Mouse (Mus musculus) kidney, embryonic 14.5 days (tissue): ENCODE results near the gene Slc44a4. TPM values are rescaled to one million over a fixed set of nuclear protein-coding genes. Genes with fewer than 3 reads are reported as not detected.
A peak's percentile ranks its signal among the peaks of the same experiment; 100 is the strongest.
"Not testable (repeated sequence)": the region's sequence is repeated elsewhere in the genome, so short reads cannot be mapped to it uniquely, and the experiment has no call there.

Source experiments
- ATAC-seq: fragments of 200-750 bp; cut with Nextera tagmentation; 2 replicates; pipeline ENCODE4 v1.8.0; 2017; ENCODE audit warnings: moderate number of reproducible peaks, mild to moderate bottlenecking, moderate TSS enrichment, moderate library complexity; ENCODE audit not compliant: low FRiP score, low TSS enrichment
- H3K27ac ChIP-seq: fragments of 300-500 bp; sonication (generic); 2 replicates; pipeline ENCODE4 v1.5.1; 2014; ENCODE audit warnings: low read depth, mild to moderate bottlenecking, low read length, moderate library complexity, mixed read lengths
- H3K27me3 ChIP-seq: fragments of 300-500 bp; sonication (generic); 2 replicates; pipeline ENCODE4 v1.6.1; 2014; ENCODE audit warnings: mild to moderate bottlenecking, low read length; ENCODE audit not compliant: control insufficient read depth, insufficient read depth
- H3K36me3 ChIP-seq: fragments of 300-500 bp; sonication (generic); 2 replicates; pipeline ENCODE4 v1.6.1; 2014; ENCODE audit warnings: low read length, mixed read lengths; ENCODE audit not compliant: control insufficient read depth, insufficient read depth
- H3K4me1 ChIP-seq: fragments of 300-500 bp; sonication (generic); 2 replicates; pipeline ENCODE4 v1.6.1; 2014; ENCODE audit warnings: low read length, mixed read lengths; ENCODE audit not compliant: control insufficient read depth, insufficient read depth
- H3K4me2 ChIP-seq: fragments of 300-500 bp; sonication (generic); replicated peaks from 2 replicates; pipeline ENCODE4 v1.6.1; 2014; ENCODE audit warnings: low read depth, mild to moderate bottlenecking, low read length
- H3K4me3 ChIP-seq: fragments of 300-500 bp; sonication (generic); 2 replicates; pipeline ENCODE4 v1.5.1; 2014; ENCODE audit warnings: mild to moderate bottlenecking, low read length
- H3K9ac ChIP-seq: fragments of 300-500 bp; sonication (generic); 2 replicates; pipeline ENCODE4 v1.6.1; 2014; ENCODE audit warnings: low read depth, mild to moderate bottlenecking, low read length, moderate library complexity
- H3K9me3 ChIP-seq: fragments of 300-500 bp; sonication (generic); 2 replicates; pipeline ENCODE4 v1.6.1; 2016; ENCODE audit warnings: low read length; ENCODE audit not compliant: control insufficient read depth
- WGBS: fragments of 180-500 bp; shearing (Covaris S2); extraction: QIAGEN DNeasy Blood & Tissue Kit; methylation state at CpG from one replicate; pipeline ENCODE4 v1.1.7; 2014; 5-methylcytosine and 5-hydroxymethylcytosine counted together
- polyA plus RNA-seq: library from polyadenylated mRNA; unstranded; fragments of >200 nt; fragmentation: Nextera tagmentation; extraction: Ambion mirVana; gene quantifications from 2 replicates; pipeline ENCODE4 v1.2.1, GENCODE M21; 2014

Slc44a4 gene
- polyA plus RNA-seq, 1 experiment from 2014 or later: 7.7 TPM

DNA sequence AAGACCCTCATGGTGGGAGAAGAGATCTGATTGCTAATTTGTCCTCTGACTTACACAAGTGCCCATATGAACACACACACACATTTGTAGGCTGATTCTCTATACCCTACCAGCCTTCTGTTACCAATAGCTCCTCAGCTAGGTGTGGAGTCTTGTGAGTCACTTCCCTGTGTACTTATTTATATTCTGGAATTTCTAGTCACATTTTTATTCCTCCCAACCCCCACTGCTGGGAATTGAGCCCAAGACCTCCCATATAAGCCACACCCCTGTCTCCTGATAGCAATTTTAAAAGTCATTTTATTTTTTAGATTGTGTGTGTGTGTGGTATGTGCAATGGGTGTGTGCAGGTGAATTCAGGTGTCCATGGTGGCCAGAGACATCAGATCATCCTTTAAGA, 30.1 kb downstream of the Slc44a4 start:
- Histone ChIP-seq H3K4me2 (no peak overlapping the region), H3K27me3 (no peaks in the 10 kb centered on the region), H3K9ac (no peak overlapping the region), H3K9me3 (no peaks in the 10 kb centered on the region), H3K36me3 (peaks cover under 1% of the 10 kb centered on the region; the same call in 1 of the 2 replicates), H3K4me3 (no peak overlapping the region), H3K4me1 (0 out of 2 replicates have a peak, but pooled peaks cover 5% of the 10 kb centered on the region), H3K27ac (no peak overlapping the region)
- no peak for ATAC-seq

- H3K36me3 ChIP-seq: peaks cover 22% of the 10 kb centered on the region
- 86% methylated on average over 5 of the region's 5 CpGs for WGBS
- H3K27ac ChIP-seq: no peak overlapping the region
- no peaks in the 10 kb centered on the region for H3K9me3 ChIP-seq
- H3K9ac ChIP-seq: no peak overlapping the region
- H3K4me1 ChIP-seq: 0 out of 2 replicates have a peak, but pooled peaks cover 14% of the 10 kb centered on the region
- no peak for ATAC-seq
- no peaks in the 10 kb centered on the region for H3K27me3 ChIP-seq
- no peak overlapping the region for H3K4me3 ChIP-seq
- H3K4me2 ChIP-seq: no peak overlapping the region
Observed at GRCm38 (mm10) chr17:34946486-34947140, 32.3 kb downstream of the Slc44a4 start.

GRCm38 (mm10) chr17:34947606-34948005, 33.3 kb downstream of the Slc44a4 start:
- WGBS: 31% methylated on average over 8 of the region's 8 CpGs
- peaks cover 22% of the 10 kb centered on the region for H3K36me3 ChIP-seq
- no peak overlapping the region for H3K4me2 ChIP-seq
- 0 out of 2 replicates have a peak, but pooled peaks cover 11% of the 10 kb centered on the region for H3K4me1 ChIP-seq
- no peak overlapping the region for H3K27ac ChIP-seq
- no peak overlapping the region for H3K9ac ChIP-seq
- H3K9me3 ChIP-seq: no peaks in the 10 kb centered on the region
- no peaks in the 10 kb centered on the region for H3K27me3 ChIP-seq
- no peak overlapping the region for H3K4me3 ChIP-seq
- ATAC-seq: no peak

DNA sequence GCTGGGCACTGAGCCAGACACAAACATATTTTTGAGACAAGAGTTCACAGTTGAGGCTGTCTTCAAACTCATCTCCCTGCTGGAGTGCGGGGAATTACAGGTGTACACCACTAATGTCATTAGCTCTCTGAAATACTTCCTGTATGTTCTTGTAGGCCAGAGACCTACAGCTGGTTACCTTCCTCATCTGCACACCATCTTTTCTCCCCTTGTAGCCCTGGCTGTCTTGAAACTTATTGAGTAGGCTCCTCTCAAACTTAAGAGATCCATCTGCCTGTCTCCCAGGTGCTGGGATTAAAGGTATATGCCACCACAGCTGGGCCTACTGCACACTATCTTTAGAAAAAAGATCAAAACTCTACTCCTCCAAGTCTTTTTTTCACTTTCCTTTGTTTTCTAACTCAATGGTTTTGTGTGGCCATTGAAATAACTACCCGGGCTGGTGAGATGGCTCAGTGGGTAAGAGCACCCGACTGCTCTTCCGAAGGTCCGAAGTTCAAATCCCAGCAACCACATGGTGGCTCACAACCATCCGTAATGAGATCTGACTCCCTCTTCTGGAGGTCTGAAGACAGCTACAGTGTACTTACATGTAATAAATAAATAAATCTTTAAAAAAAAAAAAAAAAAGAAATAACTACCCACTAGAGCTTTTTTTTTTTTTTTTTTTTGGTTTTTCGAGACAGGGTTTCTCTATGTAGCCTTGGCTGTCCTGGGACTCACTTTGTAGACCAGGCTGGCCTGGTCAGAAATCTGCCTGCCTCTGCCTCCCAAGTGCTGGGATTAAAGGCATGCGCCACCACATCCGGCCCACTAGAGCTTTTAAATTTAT, 34.7 kb downstream of the Slc44a4 start:
- H3K27ac ChIP-seq: peak overlapping the region; percentile 96
- WGBS: 60% methylated on average over 9 of the region's 9 CpGs
- H3K27me3 ChIP-seq, H3K9me3 ChIP-seq, H3K4me3 ChIP-seq, H3K4me2 ChIP-seq, ATAC-seq, H3K9ac ChIP-seq: not testable (repeated sequence)
- H3K4me1 ChIP-seq: 0 out of 2 replicates have a peak, but pooled peaks cover 11% of the 10 kb centered on the region
- peaks cover 22% of the 10 kb centered on the region for H3K36me3 ChIP-seq

DNA sequence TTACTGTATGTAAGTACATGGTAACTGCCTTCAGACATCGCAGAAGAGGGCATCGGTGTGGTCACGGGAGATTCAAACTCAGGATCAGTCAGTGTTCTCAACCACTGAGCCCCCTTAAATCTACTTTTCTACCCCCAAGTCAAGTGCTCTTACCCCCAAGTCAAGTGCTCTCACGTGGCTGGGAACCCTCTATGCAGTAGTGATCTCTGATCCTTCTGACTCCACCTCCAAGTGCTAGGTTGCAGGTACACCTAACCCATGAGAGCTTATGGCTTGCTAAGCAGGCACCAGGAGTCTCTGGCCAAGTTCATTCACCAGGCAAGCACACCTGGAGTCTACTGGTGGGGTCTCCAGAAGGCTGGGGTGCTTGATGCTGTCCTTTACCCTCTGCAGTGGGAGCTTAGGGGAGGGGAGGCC, 35.3 kb downstream of the Slc44a4 start:
- H3K27me3 ChIP-seq: no peaks in the 10 kb centered on the region
- 44% methylated on average over 4 of the region's 4 CpGs for WGBS
- H3K9ac ChIP-seq: no peak overlapping the region; the same call in 1 of the 2 replicates
- no peak; the same call in 1 of the 2 replicates for ATAC-seq
- H3K27ac ChIP-seq: peak overlapping the region; percentile 96
- H3K4me3 ChIP-seq: no peak overlapping the region
- H3K4me2 ChIP-seq: no peak overlapping the region
- no peaks in the 10 kb centered on the region for H3K9me3 ChIP-seq
- 0 out of 2 replicates have a peak, but pooled peaks cover 11% of the 10 kb centered on the region for H3K4me1 ChIP-seq
- H3K36me3 ChIP-seq: peaks cover 22% of the 10 kb centered on the region

DNA sequence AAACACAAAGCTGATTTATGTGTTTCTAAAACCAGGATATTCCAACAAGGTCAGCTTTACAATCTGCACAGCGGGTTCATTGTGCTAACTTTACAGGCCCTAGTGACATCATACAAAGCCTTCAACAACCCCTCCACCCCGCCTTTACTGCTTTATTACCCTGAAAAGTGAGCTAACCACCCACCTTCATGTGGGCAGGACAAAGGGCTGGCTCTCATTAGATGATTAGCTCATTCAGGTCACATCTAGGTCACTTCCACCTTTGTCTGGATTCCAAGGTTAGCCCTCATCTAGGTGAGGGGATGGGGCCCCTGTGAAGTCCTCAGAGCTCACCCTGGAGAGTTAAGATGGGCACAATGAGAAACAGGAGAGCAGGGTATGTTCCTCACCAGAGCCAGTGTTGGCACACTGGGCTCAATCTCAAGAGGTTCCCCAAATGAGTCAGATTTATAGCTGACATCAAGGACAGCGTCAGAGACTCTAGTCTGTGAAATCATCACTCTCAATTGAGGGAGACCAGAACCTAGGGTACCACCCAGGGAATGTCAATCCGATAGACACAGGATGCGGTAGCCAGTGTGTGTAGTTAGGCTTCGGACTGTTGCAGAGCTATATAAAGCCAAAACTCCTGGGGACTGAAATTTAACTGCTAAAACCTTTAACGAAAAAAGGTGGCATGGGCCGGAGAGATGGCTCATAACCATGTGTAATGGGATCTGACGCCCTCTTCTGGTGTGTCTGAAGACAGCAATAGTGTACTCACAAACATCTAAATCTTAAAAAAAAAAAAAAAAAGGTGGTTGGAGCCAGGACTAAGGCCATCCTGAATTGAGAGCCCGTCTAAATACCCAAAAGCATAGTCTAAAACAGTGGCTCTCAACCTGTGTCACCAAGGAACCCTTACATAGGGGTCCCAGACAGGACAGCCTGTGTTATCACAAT, 36.5 kb downstream of the Slc44a4 start:
- 0 out of 2 replicates have a peak, but pooled peaks cover 11% of the 10 kb centered on the region for H3K4me1 ChIP-seq
- 17% methylated on average over 10 of the region's 10 CpGs for WGBS
- no peak for ATAC-seq
- H3K9ac ChIP-seq: peak overlapping the region; percentile 99
- peak overlapping the region; percentile 97 for H3K4me3 ChIP-seq
- peak overlapping the region; percentile 84 for H3K4me2 ChIP-seq
- peaks cover 22% of the 10 kb centered on the region for H3K36me3 ChIP-seq
- H3K9me3 ChIP-seq: no peaks in the 10 kb centered on the region
- no peaks in the 10 kb centered on the region for H3K27me3 ChIP-seq
- H3K27ac ChIP-seq: peak overlapping the region; percentile 96

- WGBS: under 1% methylated on average over 29 of the region's 29 CpGs
- Histone ChIP-seq H3K4me2 (peak overlapping the region; percentile 84), H3K9me3 (no peaks in the 10 kb centered on the region), H3K27me3 (no peaks in the 10 kb centered on the region), H3K36me3 (peaks cover 22% of the 10 kb centered on the region), H3K9ac (peak overlapping the region; percentile 99), H3K4me3 (peak overlapping the region; percentile 97), H3K27ac (peak overlapping the region; percentile 96), H3K4me1 (0 out of 2 replicates have a peak, but pooled peaks cover 11% of the 10 kb centered on the region)
- ATAC-seq: no peak
Observed at GRCm38 (mm10) chr17:34951636-34952377, 37.5 kb downstream of the Slc44a4 start.
